Mouse (Mus musculus): ENCODE measurements around the gene Tsku. TPM values are rescaled to one million over a fixed set of nuclear protein-coding genes. Genes with fewer than 3 reads are reported as not detected.

Tsku gene
- polyA plus RNA-seq (2014; fragmentation: Nextera tagmentation; extraction: Ambion mirVana): 18.4 and 19.1 TPM in 2 replicates

GRCm38 (mm10) chr7:98361063-98361652, at the start of gene Tsku:
TSS of gene Tsku (minus strand) at chr7:98361328.
- under 1% methylated on average over 52 of the region's 52 CpGs for WGBS

GRCm38 (mm10) chr7:98407615-98408014, 46.5 kb upstream of the Tsku start:
- Histone ChIP-seq H3K4me1 (ENCODE audit: control insufficient read depth, insufficient read depth, low read length) (no peaks in the 10 kb centered on the region), H3K27me3 (ENCODE audit: control insufficient read depth, insufficient read depth, low read length) (no peaks in the 10 kb centered on the region), H3K4me3 (ENCODE audit: low read depth, low read length) (no peak overlapping the region), H3K27ac (ENCODE audit: low read length) (no peak overlapping the region), H3K9me3 (ENCODE audit: control insufficient read depth, low read depth, low read length) (no peaks in the 10 kb centered on the region), H3K36me3 (ENCODE audit: control insufficient read depth, insufficient read depth, low read length) (no peaks in the 10 kb centered on the region), H3K9ac (replicated peaks; ENCODE audit: low read depth, low read length) (no peak overlapping the region), H3K4me2 (replicated peaks; ENCODE audit: low read depth, low read length) (no peak overlapping the region)
- ATAC-seq (ENCODE audit: insufficient number of reproducible peaks, insufficient read depth, low FRiP score, low read depth): no peak
- WGBS: 79% methylated on average over 5 of the region's 5 CpGs

More at GRCm38 (mm10) chr7:98361063-98361652, at the start of gene Tsku:
- Histone ChIP-seq H3K9ac (replicated peaks; ENCODE audit: low read depth, low read length) (peak within 1 kb of the TSS; percentile 69), H3K27me3 (ENCODE audit: control insufficient read depth, insufficient read depth, low read length) (no peaks in the 10 kb centered on the region), H3K4me3 (ENCODE audit: low read depth, low read length) (peak within 1 kb of the TSS; percentile 74), H3K9me3 (ENCODE audit: control insufficient read depth, low read depth, low read length) (no peaks in the 10 kb centered on the region; the same call in 1 of the 2 replicates), H3K36me3 (ENCODE audit: control insufficient read depth, insufficient read depth, low read length) (no peaks in the 10 kb centered on the region), H3K4me2 (replicated peaks; ENCODE audit: low read depth, low read length) (peak within 1 kb of the TSS; percentile 89), H3K27ac (ENCODE audit: low read length) (peak within 1 kb of the TSS; percentile 91), H3K4me1 (ENCODE audit: control insufficient read depth, insufficient read depth, low read length) (peaks cover 29% of the 10 kb centered on the region)
- ATAC-seq (ENCODE audit: insufficient number of reproducible peaks, insufficient read depth, low FRiP score, low read depth): peak; percentile 93

- H3K4me2 ChIP-seq (replicated peaks; ENCODE audit: low read depth, low read length): no peak overlapping the region
- no peak overlapping the region for H3K4me3 ChIP-seq (ENCODE audit: low read depth, low read length)
- H3K27ac ChIP-seq (ENCODE audit: low read length): no peak overlapping the region
- no peaks in the 10 kb centered on the region for H3K27me3 ChIP-seq (ENCODE audit: control insufficient read depth, insufficient read depth, low read length)
- WGBS: 74% methylated on average over 4 of the region's 4 CpGs
- no peak for ATAC-seq (ENCODE audit: insufficient number of reproducible peaks, insufficient read depth, low FRiP score, low read depth)
- H3K9me3 ChIP-seq (ENCODE audit: control insufficient read depth, low read depth, low read length): no peaks in the 10 kb centered on the region
- H3K4me1 ChIP-seq (ENCODE audit: control insufficient read depth, insufficient read depth, low read length): no peaks in the 10 kb centered on the region
- no peaks in the 10 kb centered on the region for H3K36me3 ChIP-seq (ENCODE audit: control insufficient read depth, insufficient read depth, low read length)
- 0 out of 2 replicates have a peak overlapping the region, but pooled peaks have one; percentile 6 for H3K9ac ChIP-seq (replicated peaks; ENCODE audit: low read depth, low read length)
Measured at GRCm38 (mm10) chr7:98403996-98404395, 42.9 kb upstream of the Tsku start.

GRCm38 (mm10) chr7:98402582-98403574, 41.8 kb upstream of the Tsku start:
- Histone ChIP-seq H3K27me3 (ENCODE audit: control insufficient read depth, insufficient read depth, low read length) (no peaks in the 10 kb centered on the region), H3K4me3 (ENCODE audit: low read depth, low read length) (no peak overlapping the region), H3K36me3 (ENCODE audit: control insufficient read depth, insufficient read depth, low read length) (no peaks in the 10 kb centered on the region), H3K27ac (ENCODE audit: low read length) (no peak overlapping the region), H3K4me1 (ENCODE audit: control insufficient read depth, insufficient read depth, low read length) (no peaks in the 10 kb centered on the region), H3K4me2 (replicated peaks; ENCODE audit: low read depth, low read length) (no peak overlapping the region), H3K9ac (replicated peaks; ENCODE audit: low read depth, low read length) (no peak overlapping the region), H3K9me3 (ENCODE audit: control insufficient read depth, low read depth, low read length) (no peaks in the 10 kb centered on the region)
- WGBS: 70% methylated on average over 15 of the region's 15 CpGs
- ATAC-seq (ENCODE audit: insufficient number of reproducible peaks, insufficient read depth, low FRiP score, low read depth): no peak

GRCm38 (mm10) chr7:98392466-98393201, 31.5 kb upstream of the Tsku start:
- 85% methylated on average over 8 of the region's 8 CpGs for WGBS
- Histone ChIP-seq H3K9me3 (ENCODE audit: control insufficient read depth, low read depth, low read length) (no peaks in the 10 kb centered on the region), H3K9ac (replicated peaks; ENCODE audit: low read depth, low read length) (no peak overlapping the region), H3K4me3 (ENCODE audit: low read depth, low read length) (no peak overlapping the region), H3K27me3 (ENCODE audit: control insufficient read depth, insufficient read depth, low read length) (no peaks in the 10 kb centered on the region), H3K27ac (ENCODE audit: low read length) (no peak overlapping the region), H3K4me2 (replicated peaks; ENCODE audit: low read depth, low read length) (no peak overlapping the region), H3K36me3 (ENCODE audit: control insufficient read depth, insufficient read depth, low read length) (no peaks in the 10 kb centered on the region), H3K4me1 (ENCODE audit: control insufficient read depth, insufficient read depth, low read length) (peaks cover 12% of the 10 kb centered on the region; the same call in 1 of the 2 replicates)
- ATAC-seq (ENCODE audit: insufficient number of reproducible peaks, insufficient read depth, low FRiP score, low read depth): no peak

- Histone ChIP-seq H3K4me2 (replicated peaks; ENCODE audit: low read depth, low read length) (no peak overlapping the region), H3K9me3 (ENCODE audit: control insufficient read depth, low read depth, low read length) (no peaks in the 10 kb centered on the region), H3K36me3 (ENCODE audit: control insufficient read depth, insufficient read depth, low read length) (no peaks in the 10 kb centered on the region), H3K27me3 (ENCODE audit: control insufficient read depth, insufficient read depth, low read length) (no peaks in the 10 kb centered on the region), H3K4me1 (ENCODE audit: control insufficient read depth, insufficient read depth, low read length) (peaks cover 12% of the 10 kb centered on the region; the same call in 1 of the 2 replicates), H3K9ac (replicated peaks; ENCODE audit: low read depth, low read length) (no peak overlapping the region), H3K27ac (ENCODE audit: low read length) (no peak overlapping the region), H3K4me3 (ENCODE audit: low read depth, low read length) (no peak overlapping the region)
- no peak; the same call in 1 of the 2 replicates for ATAC-seq (ENCODE audit: insufficient number of reproducible peaks, insufficient read depth, low FRiP score, low read depth)
- WGBS: 50% methylated on average over 7 of the region's 7 CpGs
Measured at GRCm38 (mm10) chr7:98391351-98391936, 30.3 kb upstream of the Tsku start.

- H3K4me3 ChIP-seq (ENCODE audit: low read depth, low read length): no peak overlapping the region
- H3K27me3 ChIP-seq (ENCODE audit: control insufficient read depth, insufficient read depth, low read length): no peaks in the 10 kb centered on the region
- H3K27ac ChIP-seq (ENCODE audit: low read length): no peak overlapping the region
- no peaks in the 10 kb centered on the region for H3K9me3 ChIP-seq (ENCODE audit: control insufficient read depth, low read depth, low read length)
- H3K9ac ChIP-seq (replicated peaks; ENCODE audit: low read depth, low read length): no peak overlapping the region
- ATAC-seq (ENCODE audit: insufficient number of reproducible peaks, insufficient read depth, low FRiP score, low read depth): no peak
- no peaks in the 10 kb centered on the region for H3K36me3 ChIP-seq (ENCODE audit: control insufficient read depth, insufficient read depth, low read length)
- 67% methylated on average over 2 of the region's 2 CpGs for WGBS
- peaks cover 12% of the 10 kb centered on the region; the same call in 1 of the 2 replicates for H3K4me1 ChIP-seq (ENCODE audit: control insufficient read depth, insufficient read depth, low read length)
- no peak overlapping the region for H3K4me2 ChIP-seq (replicated peaks; ENCODE audit: low read depth, low read length)
Measured at GRCm38 (mm10) chr7:98390486-98390885, 29.4 kb upstream of the Tsku start.

- 83% methylated on average over 9 of the region's 9 CpGs for WGBS
- Histone ChIP-seq H3K9me3 (ENCODE audit: control insufficient read depth, low read depth, low read length) (no peaks in the 10 kb centered on the region), H3K4me3 (ENCODE audit: low read depth, low read length) (no peak overlapping the region), H3K9ac (replicated peaks; ENCODE audit: low read depth, low read length) (no peak overlapping the region), H3K36me3 (ENCODE audit: control insufficient read depth, insufficient read depth, low read length) (no peaks in the 10 kb centered on the region), H3K4me2 (replicated peaks; ENCODE audit: low read depth, low read length) (no peak overlapping the region), H3K27me3 (ENCODE audit: control insufficient read depth, insufficient read depth, low read length) (no peaks in the 10 kb centered on the region), H3K27ac (ENCODE audit: low read length) (no peak overlapping the region), H3K4me1 (ENCODE audit: control insufficient read depth, insufficient read depth, low read length) (peaks cover 12% of the 10 kb centered on the region; the same call in 1 of the 2 replicates)
- no peak for ATAC-seq (ENCODE audit: insufficient number of reproducible peaks, insufficient read depth, low FRiP score, low read depth)
Measured at GRCm38 (mm10) chr7:98389656-98390055, 28.5 kb upstream of the Tsku start.

Data from stomach, embryonic 14.5 days (tissue).